Mouse (Mus musculus) spleen, adult 12 weeks (tissue): Measurements from ENCODE around the gene Aldh16a1.
"Not testable (repeated sequence)": the region's sequence is repeated elsewhere in the genome, so short reads cannot be mapped to it uniquely, and the experiment has no call there.

Experiments used
- DNase-seq: peaks from one replicate; pipeline ENCODE4 v3.0.0; 2022; ENCODE audit warnings: low spot score

Aldh16a1 gene

GRCm38 (mm10) chr7:45113476-45113875, 40.9 kb downstream of the Aldh16a1 start:
- no peak for DNase-seq

DNA sequence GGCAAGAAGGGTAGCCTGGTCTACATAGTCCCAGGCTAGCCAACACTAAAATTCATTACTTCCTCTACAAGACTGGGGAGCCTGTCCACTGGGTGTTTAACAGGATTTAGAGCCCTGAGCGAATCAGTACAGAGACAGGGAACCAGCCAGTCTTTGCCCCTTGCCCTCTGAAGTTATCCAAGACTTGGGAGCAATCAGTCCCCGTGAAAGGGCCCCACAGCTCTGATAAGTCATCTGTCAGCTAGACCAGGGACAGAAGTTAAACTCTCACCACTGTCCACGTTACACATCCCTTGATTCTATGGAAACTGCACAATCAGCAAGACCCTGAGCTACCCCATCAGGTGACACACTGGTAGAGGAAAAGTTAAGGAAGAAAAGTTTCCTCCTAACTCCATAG, 41.9 kb downstream of the Aldh16a1 start:
- DNase-seq: no peak

DNA sequence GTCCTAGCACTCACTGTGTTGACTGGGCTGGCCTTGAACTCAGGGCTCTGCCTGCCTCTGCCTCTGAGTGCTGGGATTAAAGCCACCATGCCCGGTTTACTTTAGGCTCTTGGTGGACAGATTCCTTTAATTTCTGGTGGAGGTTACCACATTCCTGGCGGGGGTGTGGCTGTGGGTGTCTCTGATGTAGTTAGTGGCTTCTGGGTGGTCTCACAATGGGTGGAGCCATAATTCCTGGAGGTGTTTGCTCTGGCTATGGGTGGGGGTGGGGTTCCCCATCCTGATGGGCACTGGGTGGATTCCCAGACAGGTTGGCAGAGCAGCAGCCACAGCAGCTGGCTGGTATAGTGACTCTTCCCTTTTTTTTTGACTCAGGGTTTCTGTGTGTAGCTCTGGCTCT, 42.4 kb downstream of the Aldh16a1 start:
- DNase-seq: no peak

GRCm38 (mm10) chr7:45110089-45110488, 44.3 kb downstream of the Aldh16a1 start:
- DNase-seq: not testable (repeated sequence)

DNA sequence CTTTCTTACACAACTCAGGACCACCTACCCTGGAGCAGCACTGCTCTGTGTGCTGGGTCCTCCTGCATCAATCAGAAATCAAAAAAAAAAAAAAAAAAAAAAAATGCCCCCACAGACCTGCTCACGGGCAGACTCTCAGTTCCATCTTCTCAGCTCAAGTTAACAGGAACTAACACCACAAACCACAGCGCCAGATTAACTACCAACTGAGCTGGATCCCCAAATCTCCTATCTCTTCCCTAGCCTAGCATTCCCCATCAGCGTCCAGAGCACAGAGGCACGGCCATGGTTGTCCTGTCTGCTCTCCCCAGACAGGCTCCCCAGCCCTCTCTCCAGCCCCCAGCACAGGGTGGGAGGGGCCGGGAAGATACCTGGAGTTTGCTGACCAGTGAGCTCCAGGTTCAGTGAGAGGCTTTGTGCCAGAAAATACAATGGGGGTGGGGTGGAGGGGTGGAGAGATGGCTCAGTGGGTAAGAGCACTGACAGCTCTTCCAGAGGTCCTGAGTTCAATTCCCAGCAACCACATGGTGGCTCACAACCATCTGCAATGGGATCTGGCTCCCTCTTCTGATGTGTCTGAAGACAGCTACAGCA, 47.2 kb downstream of the Aldh16a1 start:
- DNase-seq: no peak

GRCm38 (mm10) chr7:45106441-45106840, 47.9 kb downstream of the Aldh16a1 start:
- no peak for DNase-seq

DNA sequence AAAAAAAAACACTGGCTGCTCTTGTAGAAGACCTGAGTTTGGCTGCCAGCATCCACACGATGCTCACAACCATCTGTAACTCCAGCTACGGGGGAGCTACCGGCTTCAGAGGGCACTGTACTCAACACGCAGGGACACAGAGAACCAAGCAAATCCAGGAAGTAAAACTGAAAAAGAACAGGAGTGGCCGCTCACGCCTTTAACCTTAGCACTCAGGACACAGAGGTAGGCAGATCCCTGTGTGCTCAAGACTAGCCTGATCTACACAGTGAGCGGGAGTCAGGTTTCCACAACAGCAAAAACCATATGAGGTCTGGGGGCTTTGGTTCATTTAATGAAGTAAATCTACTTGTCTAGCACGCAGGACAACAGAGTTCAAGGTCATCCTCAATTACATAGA, 48.9 kb downstream of the Aldh16a1 start:
- DNase-seq: no peak

- DNase-seq: no peak
These were observed 49.4 kb downstream of the Aldh16a1 start for GRCm38 (mm10) chr7:45104941-45105340.

DNA sequence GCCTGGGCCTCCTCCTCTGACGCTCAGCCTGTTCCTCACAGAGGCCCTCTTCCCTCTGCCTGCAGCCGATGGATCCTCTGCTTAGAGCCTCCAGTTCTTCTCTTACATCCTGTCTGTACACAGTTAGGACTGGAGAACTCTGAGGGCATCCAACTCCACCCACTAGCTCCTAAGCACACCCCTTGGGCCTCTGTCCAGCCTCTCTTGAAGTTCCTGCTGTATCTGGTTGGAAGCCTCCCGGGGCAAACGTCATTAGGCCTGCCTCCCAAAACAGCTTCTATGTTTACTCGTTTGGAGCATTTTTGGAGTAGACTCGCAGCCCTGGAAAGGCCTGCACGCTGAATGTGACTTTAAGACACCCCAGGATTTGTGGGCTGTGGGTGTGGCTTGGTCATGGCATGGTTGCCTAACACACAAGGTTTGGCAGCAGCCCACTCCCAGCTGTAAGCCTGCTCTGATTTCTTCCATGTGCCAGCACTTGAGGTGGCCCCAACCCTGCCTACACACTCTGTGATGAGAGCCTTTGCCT, 50.7 kb downstream of the Aldh16a1 start, which contains the start of gene Fcgrt:
Gene Fcgrt (minus strand): TSS at position 200 of the 529 bp plus-strand sequence.
- no peak for DNase-seq

- no peak for DNase-seq
These were observed 51.3 kb downstream of the Aldh16a1 start for GRCm38 (mm10) chr7:45102940-45103585.

DNA sequence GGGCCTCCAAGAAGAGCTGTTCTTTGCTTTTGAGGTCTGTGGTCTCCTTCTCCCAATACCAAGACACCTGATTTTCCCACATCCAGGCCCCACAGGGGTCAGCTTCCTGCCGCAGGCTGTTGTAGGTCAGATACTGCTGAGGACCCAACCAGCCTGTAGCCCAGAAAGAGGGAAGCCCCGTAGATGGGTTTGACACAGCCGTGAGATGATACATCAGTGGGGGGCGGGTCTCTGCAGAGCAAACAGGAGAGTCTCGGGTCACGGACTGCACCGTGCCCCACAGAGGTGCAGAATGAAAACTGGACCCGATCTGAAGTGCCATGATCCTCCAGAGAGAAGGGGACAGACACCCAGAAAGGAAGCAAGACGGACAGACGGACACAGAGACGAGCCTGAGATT, 51.9 kb downstream of the Aldh16a1 start:
- DNase-seq: no peak

DNA sequence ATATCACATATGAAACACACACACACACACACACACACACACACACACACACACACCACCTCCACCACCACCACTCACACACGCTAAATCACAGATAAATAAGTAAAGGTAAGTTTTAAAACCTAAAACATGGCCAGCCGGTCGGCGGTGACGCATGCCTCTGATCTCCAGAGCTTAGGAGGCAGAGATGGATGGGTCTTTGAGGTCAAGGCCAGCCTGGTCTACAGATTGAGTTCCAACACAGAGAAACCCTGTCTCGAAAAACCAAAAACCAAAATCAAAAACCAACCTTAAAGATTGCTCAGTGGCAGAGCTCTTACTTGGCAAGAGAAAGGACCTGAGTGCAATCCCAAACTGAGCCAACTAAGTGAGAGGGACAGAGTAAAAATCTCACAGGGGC, 54.3 kb downstream of the Aldh16a1 start:
- no peak for DNase-seq

DNA sequence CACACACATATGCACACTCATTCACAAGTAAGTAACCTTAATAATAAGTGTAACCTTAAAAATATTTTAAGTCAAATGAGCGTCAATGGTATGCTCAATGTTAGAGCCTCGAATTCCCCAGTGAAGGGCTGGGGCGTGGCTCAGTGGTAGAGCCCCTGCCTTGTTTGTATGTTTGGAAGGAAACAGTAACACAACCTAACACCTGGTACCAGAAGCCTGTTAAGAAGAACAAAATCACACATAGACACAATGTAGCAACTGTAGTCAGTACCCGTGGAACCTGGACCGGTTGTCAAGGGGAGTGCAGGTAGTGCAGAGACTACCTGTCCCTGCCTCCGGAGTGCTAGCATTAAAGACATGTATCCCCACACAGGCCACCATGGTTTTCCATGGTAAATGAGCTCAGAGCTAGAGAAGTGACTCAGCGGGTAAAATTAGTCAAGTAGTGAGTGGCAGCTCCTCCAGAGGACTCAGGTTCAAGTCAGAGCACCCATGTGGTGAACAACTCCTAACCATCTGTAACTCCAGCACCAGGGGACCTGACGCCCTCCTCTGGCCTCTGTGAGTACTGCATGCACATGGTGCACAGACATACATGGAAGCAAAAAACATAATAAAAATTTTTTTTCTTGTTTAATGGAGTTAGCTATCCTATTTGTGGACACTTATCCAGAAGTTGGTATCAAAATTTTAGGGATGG, 55.7 kb downstream of the Aldh16a1 start:
- no peak for DNase-seq

DNA sequence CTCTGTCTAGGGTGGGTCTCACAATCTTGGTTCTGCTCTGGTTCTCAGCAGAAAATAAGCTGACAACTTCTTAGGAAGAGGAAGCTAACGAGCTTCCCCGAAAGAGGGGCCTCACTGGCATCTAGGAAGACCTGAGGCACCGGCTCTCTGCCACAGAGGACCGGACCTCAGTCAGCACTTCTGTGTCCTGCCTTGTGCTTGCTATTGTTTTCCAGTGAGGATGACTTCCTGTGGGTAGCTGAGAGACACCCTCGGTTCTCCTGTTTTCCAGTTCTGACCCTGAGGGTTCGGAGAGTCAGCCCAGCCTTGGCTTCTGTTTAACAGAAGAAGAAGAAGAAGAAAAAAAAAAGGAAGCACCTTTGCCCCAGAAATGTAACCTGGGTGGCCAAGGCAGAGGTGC, 56.9 kb downstream of the Aldh16a1 start:
- DNase-seq: no peak

DNA sequence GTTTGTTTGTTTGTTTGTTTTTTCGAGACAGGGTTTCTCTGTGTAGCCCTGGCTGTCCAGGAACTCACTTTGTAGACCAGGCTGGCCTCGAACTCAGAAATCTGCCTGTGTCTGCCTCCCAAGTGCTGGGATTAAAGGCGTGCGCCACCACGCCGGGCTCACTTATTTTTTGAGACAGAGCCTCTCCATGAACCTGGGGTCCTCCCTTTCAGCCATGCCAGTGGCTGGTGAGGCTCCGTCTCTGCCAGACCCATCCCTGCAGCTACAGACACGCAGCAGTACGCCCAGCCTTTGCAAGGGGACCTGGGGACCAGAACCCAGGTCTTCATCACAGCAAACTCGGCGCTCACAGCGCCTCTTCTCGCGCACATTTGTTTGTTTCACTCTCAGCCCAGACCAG, 58.4 kb downstream of the Aldh16a1 start:
- not testable (repeated sequence) for DNase-seq

- DNase-seq: no peak
These were observed 59.0 kb downstream of the Aldh16a1 start for GRCm38 (mm10) chr7:45095367-45095766.

- DNase-seq: no peak
These were observed 60.3 kb downstream of the Aldh16a1 start for GRCm38 (mm10) chr7:45094121-45094520.

DNA sequence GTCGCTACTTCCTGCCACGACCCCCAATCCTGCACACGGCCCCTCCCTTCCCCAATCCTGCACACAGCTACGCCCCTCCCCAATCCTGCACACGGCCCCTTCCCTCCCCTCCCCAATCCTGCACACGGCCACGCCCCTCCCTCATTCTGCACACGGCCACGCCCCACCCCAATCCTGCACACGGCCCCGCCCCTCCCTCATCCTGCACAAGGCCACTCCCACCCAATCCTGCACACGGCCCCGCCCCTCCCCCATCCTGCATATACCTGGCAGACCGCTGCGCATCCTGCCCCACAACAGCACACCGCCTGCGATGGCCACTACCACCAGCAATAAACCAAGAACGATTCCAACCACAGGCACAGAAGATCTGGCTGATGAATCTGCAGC, 60.9 kb downstream of the Aldh16a1 start:
- DNase-seq: no peak

- no peak for DNase-seq
These were observed 61.4 kb downstream of the Aldh16a1 start for GRCm38 (mm10) chr7:45092828-45093515.

DNA sequence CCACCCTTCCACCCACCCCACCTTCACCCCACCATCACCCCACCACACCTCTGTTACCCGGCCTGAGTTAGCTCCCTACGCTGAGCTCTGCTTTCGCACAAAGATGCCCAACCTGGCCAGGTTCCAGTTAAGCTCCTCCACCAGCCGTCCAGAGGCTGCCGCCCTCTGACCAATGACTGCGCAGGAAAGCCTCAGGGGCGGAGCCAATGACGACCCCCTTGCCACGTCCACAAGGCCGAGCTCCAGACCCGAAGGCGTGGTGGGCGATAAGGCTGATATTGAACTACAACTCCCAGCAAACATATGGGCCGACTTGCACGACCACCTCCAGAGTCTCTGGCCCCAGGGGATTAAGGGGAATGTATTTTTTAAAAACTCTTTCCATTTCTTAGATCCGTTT, 62.3 kb downstream of the Aldh16a1 start, which contains the start of gene Rcn3:
Gene Rcn3 (minus strand): TSS at position 174 of the 400 bp plus-strand sequence.
- no peak for DNase-seq

- DNase-seq: no peak
These were observed 63.1 kb downstream of the Aldh16a1 start for GRCm38 (mm10) chr7:45091001-45091990.
